Mouse (Mus musculus) heart, embryonic 11.5 days (tissue): ENCODE measurements around the gene Ppp1ca. TPM values are rescaled to one million over a fixed set of nuclear protein-coding genes. Genes with fewer than 3 reads are reported as not detected.

Experiments
- ATAC-seq: fragments of 200-750 bp; cut with Nextera tagmentation; replicated peaks from 2 replicates; pipeline ENCODE4 v1.8.0; 2017; ENCODE audit warnings: moderate library complexity; ENCODE audit not compliant: insufficient number of reproducible peaks, low FRiP score, low TSS enrichment
- H3K27ac ChIP-seq: fragments of 300-500 bp; sonication (generic); 2 replicates; pipeline ENCODE4 v1.5.1; 2014; ENCODE audit warnings: mild to moderate bottlenecking, low read depth, low read length
- H3K27me3 ChIP-seq: fragments of 300-500 bp; sonication (generic); 2 replicates; pipeline ENCODE4 v1.6.1; 2014; ENCODE audit warnings: mild to moderate bottlenecking, low read length, mixed read lengths; ENCODE audit not compliant: control insufficient read depth, insufficient read depth
- H3K36me3 ChIP-seq: fragments of 300-500 bp; sonication (generic); 2 replicates; pipeline ENCODE4 v1.6.1; 2014; ENCODE audit warnings: mild to moderate bottlenecking, low read length, moderate library complexity, mixed read lengths; ENCODE audit not compliant: control insufficient read depth, insufficient read depth
- H3K4me1 ChIP-seq: fragments of 300-500 bp; sonication (generic); 2 replicates; pipeline ENCODE4 v1.6.1; 2014; ENCODE audit warnings: low read length; ENCODE audit not compliant: control insufficient read depth, insufficient read depth
- H3K4me2 ChIP-seq: fragments of 300-500 bp; sonication (generic); 2 replicates; pipeline ENCODE4 v1.6.1; 2014; ENCODE audit warnings: mild to moderate bottlenecking, moderate library complexity
- H3K4me3 ChIP-seq: fragments of 300-500 bp; sonication (generic); 2 replicates; pipeline ENCODE4 v1.5.1; 2014; ENCODE audit warnings: low read depth, low read length
- H3K9ac ChIP-seq: fragments of 300-500 bp; sonication (generic); 2 replicates; pipeline ENCODE4 v1.6.1; 2014; ENCODE audit warnings: mild to moderate bottlenecking, low read depth, low read length, moderate library complexity
- H3K9me3 ChIP-seq: fragments of 300-500 bp; sonication (generic); replicated peaks from 2 replicates; pipeline ENCODE4 v1.6.1; 2016; ENCODE audit warnings: low read length; ENCODE audit not compliant: control insufficient read depth
- WGBS: fragments of 180-500 bp; shearing (Covaris S2); extraction: QIAGEN DNeasy Blood & Tissue Kit; methylation state at CpG from one replicate; pipeline ENCODE4 v1.1.7; 2014; ENCODE audit not compliant: insufficient replicate concordance; 5-methylcytosine and 5-hydroxymethylcytosine counted together
- polyA plus RNA-seq: library from polyadenylated mRNA; unstranded; fragments of >200 nt; fragmentation: Nextera tagmentation; extraction: Ambion mirVana; gene quantifications from 2 replicates; pipeline ENCODE4 v1.2.1, GENCODE M21; 2014

Ppp1ca gene
- polyA plus RNA-seq, 1 experiment from 2014 or later, result 749 TPM

DNA sequence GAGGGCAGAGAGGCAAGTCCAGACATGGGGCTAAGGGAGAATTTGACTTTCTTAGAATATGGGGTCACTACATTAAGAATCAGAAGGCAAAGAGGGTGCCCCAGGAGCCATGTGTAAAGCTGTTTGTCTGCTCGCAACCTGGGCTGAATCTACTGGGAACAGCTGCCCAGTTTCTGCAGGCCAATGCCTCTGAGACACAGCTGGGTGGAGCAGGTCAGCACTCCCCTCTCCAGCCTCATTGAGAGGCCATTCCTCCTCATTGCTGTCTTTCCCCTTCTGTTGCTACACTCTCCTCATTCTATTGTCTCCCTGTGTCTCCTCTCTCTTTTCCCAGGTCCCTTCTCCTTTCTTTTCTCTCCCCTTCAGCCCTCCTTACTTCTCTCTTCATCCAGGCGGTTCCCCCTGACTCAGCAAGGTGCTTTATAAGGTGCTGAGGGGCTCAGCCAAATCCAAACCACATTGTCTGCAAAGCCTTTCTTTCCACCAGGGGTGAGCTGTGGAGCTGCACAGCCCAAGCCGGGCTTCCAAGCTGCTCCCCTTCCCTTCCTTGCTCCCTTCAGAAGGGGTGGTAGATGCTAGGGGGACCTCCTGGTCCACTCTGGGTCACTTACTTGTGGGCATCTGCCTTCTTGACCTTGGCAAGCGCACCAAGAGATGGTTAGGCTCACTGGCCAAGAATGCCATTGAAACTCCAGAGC is 20.2 kb downstream of the Ppp1ca start:
- Histone ChIP-seq H3K4me3 (no peak overlapping the region), H3K36me3 (no peaks in the 10 kb centered on the region), H3K9ac (no peak overlapping the region), H3K4me2 (no peak overlapping the region), H3K27ac (no peak overlapping the region), H3K27me3 (peaks cover 62% of the 10 kb centered on the region), H3K4me1 (peaks cover 34% of the 10 kb centered on the region), H3K9me3 (no peaks in the 10 kb centered on the region)
- 27% methylated on average over 4 of the region's 4 CpGs for WGBS
- no peak for ATAC-seq

DNA sequence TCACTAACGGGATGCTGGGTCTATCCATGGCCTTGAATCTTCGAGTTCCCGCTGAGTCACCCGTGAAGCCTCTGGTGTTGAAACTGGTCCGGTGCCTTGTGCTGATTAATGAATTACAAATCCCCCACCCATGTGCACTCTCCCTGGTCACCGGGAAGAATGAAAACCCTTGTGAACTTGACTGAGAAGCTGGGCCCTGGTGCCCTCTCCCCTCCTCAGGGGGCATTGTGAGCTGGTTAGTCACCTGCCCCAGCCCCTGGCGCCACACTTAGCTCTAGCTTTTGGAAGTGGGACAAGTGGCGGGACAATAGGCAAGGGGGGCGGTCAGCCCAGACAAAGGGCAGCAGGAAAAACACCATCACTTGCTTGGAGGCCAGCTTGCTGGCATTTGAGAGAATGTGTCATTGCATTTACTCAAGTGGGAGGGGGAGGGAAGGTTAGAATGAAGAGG is 21.7 kb downstream of the Ppp1ca start:
- Histone ChIP-seq H3K9me3 (no peaks in the 10 kb centered on the region), H3K4me2 (peak overlapping the region; percentile 100), H3K27ac (no peak overlapping the region), H3K9ac (no peak overlapping the region; the same call in 1 of the 2 replicates), H3K27me3 (peaks cover 69% of the 10 kb centered on the region), H3K4me1 (peaks cover 35% of the 10 kb centered on the region), H3K36me3 (no peaks in the 10 kb centered on the region), H3K4me3 (peak overlapping the region; percentile 67; the same call in 1 of the 2 replicates)
- no peak for ATAC-seq
- 6% methylated on average over 9 of the region's 9 CpGs for WGBS

DNA sequence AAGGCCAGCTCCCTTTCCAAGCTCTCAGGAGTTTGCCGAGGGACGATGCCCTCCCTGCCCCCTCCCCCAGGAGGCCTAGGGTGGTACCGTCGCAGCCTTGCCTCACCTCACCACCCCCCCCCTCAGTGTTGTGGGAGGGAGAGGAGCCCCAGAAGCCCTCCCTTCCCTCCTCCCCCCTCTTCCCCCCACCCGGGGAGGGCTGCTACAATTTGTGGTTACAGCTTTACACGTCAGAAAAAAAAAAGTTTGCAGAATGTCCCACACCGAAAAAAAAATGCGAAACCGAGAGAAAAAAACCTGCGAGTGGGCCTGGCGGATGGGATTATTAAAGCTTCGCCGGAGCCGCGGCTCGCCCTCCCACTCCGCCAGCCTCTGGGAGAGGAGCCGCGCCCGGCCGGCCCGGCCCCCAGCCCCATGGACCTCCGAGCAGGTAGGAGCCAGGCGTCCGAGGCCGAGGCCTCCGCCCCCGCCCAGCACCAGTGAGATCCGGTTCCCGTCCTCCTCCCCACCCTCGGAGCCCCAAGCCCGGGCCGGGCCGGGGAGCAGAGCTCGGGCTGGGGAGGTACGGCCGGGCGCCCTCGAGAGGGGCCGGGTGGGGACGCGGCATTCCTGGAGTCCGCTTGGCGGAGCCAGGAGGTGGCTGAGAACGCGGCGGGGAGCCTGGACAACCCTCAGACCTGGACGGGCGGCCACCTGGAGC is 22.4 kb downstream of the Ppp1ca start, which contains the start of the genes Clcf1 and AC109138.7:
Gene Clcf1 (plus strand): TSS at position 168 of the 700 bp plus-strand sequence.
Gene AC109138.7 (plus strand): TSS at position 287 of the 700 bp plus-strand sequence.
- Histone ChIP-seq H3K9me3 (no peaks in the 10 kb centered on the region), H3K4me1 (peaks cover 35% of the 10 kb centered on the region), H3K27me3 (peaks cover 65% of the 10 kb centered on the region), H3K27ac (peak within 1 kb of the TSS; percentile 73), H3K36me3 (no peaks in the 10 kb centered on the region), H3K9ac (peak within 1 kb of the TSS; percentile 78), H3K4me2 (peak within 1 kb of the TSS; percentile 100), H3K4me3 (peak within 1 kb of the TSS; percentile 67)
- peak; percentile 52; the same call in 1 of the 2 replicates for ATAC-seq
- WGBS, result 2% methylated on average over 48 of the region's 49 CpGs

DNA sequence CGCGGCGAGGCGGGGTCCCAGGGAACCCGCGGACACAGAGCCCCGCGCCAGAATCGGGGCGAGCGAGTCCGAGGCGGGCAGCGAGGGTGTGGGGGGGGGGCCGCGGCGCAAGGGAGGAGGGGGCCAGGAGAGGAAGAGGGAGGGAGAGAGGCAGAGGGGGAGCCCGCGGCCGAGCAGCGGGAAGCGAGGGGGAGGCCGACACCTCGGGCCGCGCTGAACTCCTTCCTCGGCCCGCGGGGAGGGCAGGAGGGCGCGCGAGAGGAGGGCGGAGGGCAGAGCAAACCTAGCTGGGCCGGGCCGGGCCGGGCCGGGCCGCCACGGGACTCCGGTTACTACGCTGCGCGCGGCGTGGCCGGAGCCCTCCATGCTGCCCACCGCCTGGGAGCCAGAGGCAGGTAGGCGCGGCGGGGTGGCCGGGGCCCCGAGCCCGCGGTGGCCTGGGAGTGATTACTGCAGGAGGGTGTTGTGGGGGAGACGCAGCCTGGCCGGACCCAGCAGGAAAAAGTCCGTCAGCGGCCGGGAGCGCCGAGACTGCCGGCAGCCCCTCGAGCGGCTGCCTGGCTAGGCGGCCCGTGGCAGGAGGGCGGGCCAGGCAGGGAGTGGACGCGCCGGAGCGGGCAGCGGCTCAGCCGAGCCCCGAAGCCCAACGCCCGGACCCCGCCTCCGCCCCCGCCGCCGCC is 23.0 kb downstream of the Ppp1ca start:
- Histone ChIP-seq H3K4me3 (peak overlapping the region; percentile 67), H3K27me3 (peaks cover 65% of the 10 kb centered on the region), H3K9me3 (no peaks in the 10 kb centered on the region), H3K27ac (peak overlapping the region; percentile 73), H3K4me1 (peaks cover 39% of the 10 kb centered on the region), H3K4me2 (peak overlapping the region; percentile 100), H3K36me3 (no peaks in the 10 kb centered on the region), H3K9ac (peak overlapping the region; percentile 78)
- ATAC-seq, result peak; percentile 7; the same call in 1 of the 2 replicates
- 0% methylated on average over 43 of the region's 81 CpGs for WGBS

DNA sequence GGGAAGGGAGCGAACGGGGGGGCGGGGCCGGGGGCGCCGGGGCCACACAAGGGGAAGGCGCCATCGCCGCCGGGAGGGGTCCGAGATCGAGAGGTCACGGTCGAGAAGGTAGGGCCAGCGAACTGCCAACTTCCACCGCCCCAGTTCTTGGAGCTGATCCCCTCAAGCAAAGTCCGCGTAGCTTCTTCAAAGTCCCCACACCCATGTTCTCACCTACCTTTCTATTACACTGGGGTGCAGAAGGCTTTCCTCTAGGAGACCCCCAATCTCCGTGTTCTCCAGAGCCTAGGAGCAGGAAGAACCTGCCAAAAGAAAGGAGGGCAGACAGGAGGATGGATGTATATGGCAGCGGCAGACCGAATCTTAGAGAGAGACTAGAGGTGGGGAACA is 23.6 kb downstream of the Ppp1ca start:
- H3K4me1 ChIP-seq, result peaks cover 44% of the 10 kb centered on the region
- ATAC-seq, result no peak
- 1% methylated on average over 21 of the region's 21 CpGs for WGBS
- peaks cover 64% of the 10 kb centered on the region for H3K27me3 ChIP-seq
- peak overlapping the region; percentile 73; the same call in 1 of the 2 replicates for H3K27ac ChIP-seq
- H3K4me3 ChIP-seq, result peak overlapping the region; percentile 67
- H3K4me2 ChIP-seq, result peak overlapping the region; percentile 100
- peak overlapping the region; percentile 78; the same call in 1 of the 2 replicates for H3K9ac ChIP-seq
- no peaks in the 10 kb centered on the region for H3K36me3 ChIP-seq
- no peaks in the 10 kb centered on the region for H3K9me3 ChIP-seq

DNA sequence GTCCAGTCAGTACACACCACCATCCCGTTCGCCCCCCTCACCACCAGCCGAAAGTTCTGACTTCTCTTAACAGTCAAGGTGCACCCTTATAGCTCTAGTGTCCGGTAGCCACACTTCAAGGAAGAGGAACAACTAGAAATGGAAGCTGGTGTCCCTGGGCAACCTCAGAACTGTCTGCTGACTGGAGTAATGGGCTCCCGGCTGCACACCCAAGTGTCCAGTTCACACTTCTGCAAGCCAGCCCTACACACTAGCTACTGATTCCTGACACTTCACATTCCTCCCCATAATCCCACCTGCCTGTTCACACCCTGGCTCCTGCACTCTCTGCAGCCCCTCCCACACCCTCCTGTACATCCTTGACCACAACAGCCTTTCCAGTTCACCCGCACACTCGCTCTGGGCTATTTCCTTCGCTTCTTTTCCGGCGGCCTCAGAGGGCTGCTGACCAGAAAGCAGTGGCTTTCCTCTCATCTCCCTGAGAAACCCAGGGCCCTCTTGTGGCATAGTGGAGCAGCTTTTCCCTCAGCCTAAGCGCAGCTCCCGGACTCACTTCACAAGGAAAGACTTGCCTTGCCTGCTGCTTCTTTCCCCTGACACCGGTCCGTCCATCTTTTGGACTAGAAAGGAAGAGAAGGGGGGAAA is 24.3 kb downstream of the Ppp1ca start:
- ATAC-seq, result no peak
- Histone ChIP-seq H3K4me3 (peak overlapping the region; percentile 6), H3K9ac (peak overlapping the region; percentile 47; the same call in 1 of the 2 replicates)

DNA sequence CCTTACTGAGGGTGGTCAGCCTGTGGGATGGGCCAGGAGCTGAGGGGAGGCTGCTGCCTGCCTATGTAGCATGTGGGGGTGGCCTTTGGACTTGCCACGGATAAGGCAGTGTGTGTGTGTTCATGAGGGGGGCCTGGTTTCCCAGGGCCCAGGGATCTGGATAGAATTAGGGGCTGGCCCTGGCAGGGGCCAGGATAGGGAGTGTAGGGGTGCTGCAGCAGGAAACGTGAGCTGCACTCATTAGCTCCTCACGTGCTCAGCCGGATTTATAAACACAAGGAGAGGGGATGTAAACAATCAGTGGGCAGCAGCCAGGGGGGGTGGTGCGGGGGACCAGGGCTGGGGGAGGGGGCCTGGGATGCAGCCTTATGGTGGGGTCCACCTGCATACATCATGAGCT is 25.3 kb downstream of the Ppp1ca start:
- Histone ChIP-seq H3K27ac (no peak overlapping the region), H3K4me2 (peak overlapping the region; percentile 20; the same call in 1 of the 2 replicates), H3K36me3 (no peaks in the 10 kb centered on the region), H3K4me1 (peaks cover 60% of the 10 kb centered on the region), H3K9me3 (no peaks in the 10 kb centered on the region), H3K27me3 (peaks cover 58% of the 10 kb centered on the region), H3K9ac (no peak overlapping the region; the same call in 1 of the 2 replicates), H3K4me3 (no peak overlapping the region)
- WGBS, result 14% methylated on average over 5 of the region's 5 CpGs
- ATAC-seq, result no peak

More for the DNA sequence above, 24.3 kb downstream of the Ppp1ca start:
- peaks cover 51% of the 10 kb centered on the region for H3K4me1 ChIP-seq
- H3K27me3 ChIP-seq, result peaks cover 60% of the 10 kb centered on the region
- WGBS, result 16% methylated on average over 14 of the region's 14 CpGs
- peak overlapping the region; percentile 49 for H3K4me2 ChIP-seq
- no peaks in the 10 kb centered on the region for H3K36me3 ChIP-seq
- H3K9me3 ChIP-seq, result no peaks in the 10 kb centered on the region
- no peak overlapping the region for H3K27ac ChIP-seq

DNA sequence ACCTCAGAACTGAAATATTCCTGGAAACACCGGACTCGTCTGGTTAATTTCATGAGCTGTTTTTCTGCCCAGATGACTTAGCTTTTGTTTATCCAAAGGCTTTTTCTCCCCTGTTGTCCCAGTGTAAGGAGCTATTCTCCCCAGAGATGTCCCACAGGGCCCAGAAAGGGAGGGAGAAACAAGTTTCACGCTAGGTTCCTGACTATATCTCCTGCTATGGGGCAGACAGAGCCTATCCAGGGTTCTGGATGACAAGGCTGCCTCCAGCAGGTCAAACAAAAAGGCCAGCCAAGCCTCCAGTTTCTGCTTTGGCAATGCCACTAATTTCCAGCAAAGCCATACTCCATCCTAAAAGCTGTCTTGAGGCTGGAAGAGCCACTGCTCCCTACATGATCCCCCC is 26.0 kb downstream of the Ppp1ca start:
- no peak for ATAC-seq
- peaks cover 56% of the 10 kb centered on the region for H3K27me3 ChIP-seq
- H3K4me1 ChIP-seq, result peaks cover 57% of the 10 kb centered on the region
- WGBS, result 50% methylated on average over 3 of the region's 3 CpGs
- H3K36me3 ChIP-seq, result no peaks in the 10 kb centered on the region
- no peak overlapping the region for H3K27ac ChIP-seq
- H3K4me3 ChIP-seq, result no peak overlapping the region
- H3K4me2 ChIP-seq, result no peak overlapping the region
- H3K9me3 ChIP-seq, result no peaks in the 10 kb centered on the region
- no peak overlapping the region for H3K9ac ChIP-seq
